Mouse (Mus musculus) ES-E14 (cell line): ENCODE results near the gene Dctn3. TPM values are rescaled to one million over a fixed set of nuclear protein-coding genes. Genes with fewer than 3 reads are reported as not detected.

Experiments used
- DNase-seq: peaks from one replicate; pipeline ENCODE4 v3.0.0-alpha.2; 2013; ENCODE audit warnings: low read depth, low spot score
- H3K27ac ChIP-seq: 2 replicates; pipeline ENCODE4 v1.5.1; 2012; ENCODE audit warnings: low read depth, mild to moderate bottlenecking, low read length, moderate library complexity, mixed read lengths; ENCODE audit not compliant: poor library complexity, insufficient read depth, severe bottlenecking
- H3K36me3 ChIP-seq: 2 replicates; pipeline ENCODE4 v1.6.1; 2012; ENCODE audit warnings: mild to moderate bottlenecking, low read length, moderate library complexity, mixed read lengths; ENCODE audit not compliant: control insufficient read depth, poor library complexity, insufficient read depth, severe bottlenecking
- H3K4me1 ChIP-seq, 2 experiments: fragments of 150-350 bp in 1 of 2; sonication (generic) in 1 of 2; 2 replicates each; pipeline ENCODE4 v1.6.1; 2012; ENCODE audit warnings: low read length in 2 of 2, mild to moderate bottlenecking in 1 of 2, mixed read lengths in 1 of 2; ENCODE audit not compliant: control insufficient read depth in 2 of 2, insufficient read depth in 2 of 2, poor library complexity in 1 of 2
- H3K4me3 ChIP-seq, 2 experiments: fragments of 150-350 bp in 1 of 2; sonication (generic) in 1 of 2; 2 replicates each; pipeline ENCODE4 v1.5.1; 2012; ENCODE audit warnings: low read length in 2 of 2, low read depth in 1 of 2, mild to moderate bottlenecking in 1 of 2, mixed read lengths in 1 of 2; ENCODE audit not compliant: insufficient read depth in 1 of 2, poor library complexity in 1 of 2, severe bottlenecking in 1 of 2
- H3K9ac ChIP-seq: 2 replicates; pipeline ENCODE4 v1.6.1; 2012; ENCODE audit warnings: low read depth, mild to moderate bottlenecking, low read length, mixed read lengths; ENCODE audit not compliant: poor library complexity, insufficient read depth, severe bottlenecking
- H3K9me3 ChIP-seq: fragments of 150-350 bp; sonication (generic); 2 replicates; pipeline ENCODE4 v1.6.1; 2012; ENCODE audit warnings: low read depth, mild to moderate bottlenecking, low read length; ENCODE audit not compliant: control insufficient read depth, insufficient read depth
- CHD2 ChIP-seq: IDR thresholded peaks from 2 replicates; pipeline ENCODE4 v1.6.1; 2014; ENCODE audit warnings: mild to moderate bottlenecking, low read depth, low read length, inconsistent platforms
- HCFC1 ChIP-seq: IDR thresholded peaks from 2 replicates; pipeline ENCODE4 v1.6.1; 2012; ENCODE audit warnings: low read length, inconsistent platforms, borderline replicate concordance; ENCODE audit not compliant: insufficient read depth
- MAFK ChIP-seq: IDR thresholded peaks from 2 replicates; pipeline ENCODE4 v1.6.1; 2014; ENCODE audit warnings: mild to moderate bottlenecking, low read depth, low read length, inconsistent platforms; ENCODE audit not compliant: insufficient read depth
- ZC3H11A ChIP-seq: IDR thresholded peaks from 2 replicates; pipeline ENCODE4 v1.6.1; 2012; ENCODE audit warnings: low read depth, mild to moderate bottlenecking, inconsistent platforms, low read length, borderline replicate concordance
- ZNF384 ChIP-seq: IDR thresholded peaks from 2 replicates; pipeline ENCODE4 v1.6.1; 2012; ENCODE audit warnings: low read depth, low read length, inconsistent platforms
- in situ Hi-C, 2 experiments: fragments of 600-800 bp; cut with MboI; formaldehyde crosslinking; loops; one replicate each; pipeline ENCODE4 v1.15.1; 2025; ENCODE audit warnings: low sequenced_read_pairs in 2 of 2, inconsistent platforms in 1 of 2; ENCODE audit not compliant: unreplicated experiment in 2 of 2
- total RNA-seq: library from RNA; depleted of rRNA; stranded (reverse); fragments of 300-350 nt; gene quantifications from 2 replicates; pipeline ENCODE4 v1.2.3, GENCODE M21; 2012

Dctn3 gene
- total RNA-seq, 1 experiment, result 90.9 TPM

DNA sequence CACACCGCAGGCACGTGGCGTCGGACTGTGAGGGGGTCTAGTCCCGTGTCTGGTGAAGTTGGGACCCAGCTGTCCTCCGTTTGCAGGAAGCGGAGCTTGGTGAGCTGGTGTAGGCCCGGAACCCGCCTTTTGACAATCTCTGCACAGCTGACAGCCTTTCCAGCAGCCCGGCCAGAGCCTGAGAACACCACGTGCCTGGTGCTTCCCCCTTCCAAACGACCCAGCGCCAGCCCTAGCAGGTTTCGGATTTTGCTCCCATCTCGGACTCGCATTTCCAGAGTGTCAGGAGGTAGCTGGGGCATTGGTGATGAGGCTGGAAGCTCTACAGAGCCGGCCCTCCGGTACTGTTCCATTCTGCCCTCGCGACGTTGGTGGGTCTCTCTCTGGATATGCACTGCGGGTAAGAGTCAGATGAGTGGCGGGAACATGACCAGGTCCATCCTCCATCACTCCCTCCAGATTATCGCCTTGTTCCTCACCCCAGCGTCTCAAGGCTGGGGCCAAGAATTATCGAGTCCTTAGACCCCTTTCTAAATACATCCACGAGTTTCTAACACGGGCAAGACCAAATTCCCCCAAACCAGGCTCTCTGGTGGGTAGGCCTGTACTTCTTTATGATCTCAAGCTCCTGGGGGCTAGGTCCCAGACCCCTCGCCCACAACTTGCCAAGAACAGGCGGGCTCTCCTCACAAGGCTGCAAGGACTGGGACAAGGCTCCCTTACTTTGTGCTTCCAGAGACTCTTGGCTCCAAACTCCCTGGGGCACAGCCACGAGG lies 10.4 kb downstream of the Dctn3 start:
- H3K27ac ChIP-seq, result 0 out of 2 replicates have a peak overlapping the region, but pooled peaks have one; percentile 1
- in situ Hi-C loops, result loop anchor here in 1 of 2 experiments (25.0 kb wide), 1 partner anchor 150 kb away; the partner anchor contains the start of genes Dnaic1 and Fam219a

GRCm38 (mm10) chr4:41711705-41712375 lies 11.1 kb downstream of the Dctn3 start:
- H3K27ac ChIP-seq, result no peak overlapping the region
- DNase-seq, result no peak
- H3K9ac ChIP-seq, result peak overlapping the region; percentile 82
- H3K4me3 ChIP-seq, result peak overlapping the region; percentile 68 to 100
- H3K9me3 ChIP-seq, result no peaks in the 10 kb centered on the region
- peaks cover 16% of the 10 kb centered on the region; the same call in 1 of the 2 replicates for H3K36me3 ChIP-seq
- in situ Hi-C loops, result loop anchor here in 1 of 2 experiments (25.0 kb wide), 1 partner anchor 150 kb away; the partner anchor contains the start of genes Dnaic1 and Fam219a
- no peak for TF ChIP-seq HCFC1
- TF ChIP-seq MAFK, result no peak
- no peak for TF ChIP-seq ZNF384
- no peak for TF ChIP-seq CHD2
- no peak for TF ChIP-seq ZC3H11A
- H3K4me1 ChIP-seq, result peaks cover 2 to 5% of the 10 kb centered on the region in 2 experiments; a peak in 1 of 4 replicates

More for the DNA sequence above, 10.4 kb downstream of the Dctn3 start:
- Histone ChIP-seq H3K9me3 (no peaks in the 10 kb centered on the region), H3K4me3 (peak overlapping the region; percentile 68 to 100), H3K9ac (peak overlapping the region; percentile 82), H3K4me1 (peaks cover 2 to 5% of the 10 kb centered on the region in 2 experiments; a peak in 1 of 4 replicates), H3K36me3 (peaks cover 17% of the 10 kb centered on the region; the same call in 1 of the 2 replicates)
- TF ChIP-seq ZNF384 (no peak), HCFC1 (no peak), MAFK (no peak), CHD2 (no peak), ZC3H11A (no peak)
- DNase-seq, result no peak

- Histone ChIP-seq H3K4me1 (peaks cover 2 to 12% of the 10 kb centered on the region in 2 experiments; a peak in 1 of 4 replicates), H3K9ac (no peak overlapping the region), H3K27ac (no peak overlapping the region), H3K9me3 (no peaks in the 10 kb centered on the region), H3K4me3 (no peak overlapping the region), H3K36me3 (peaks cover 14% of the 10 kb centered on the region; the same call in 1 of the 2 replicates)
- no peak for DNase-seq
- TF ChIP-seq MAFK (no peak), ZNF384 (no peak), CHD2 (no peak), ZC3H11A (no peak), HCFC1 (no peak)
- in situ Hi-C loops, result loop anchor here in 1 of 2 experiments (25.0 kb wide), 1 partner anchor 148 kb away; the partner anchor contains the start of genes Dnaic1 and Fam219a
Measured at GRCm38 (mm10) chr4:41710229-41710628, 12.7 kb downstream of the Dctn3 start.

DNA sequence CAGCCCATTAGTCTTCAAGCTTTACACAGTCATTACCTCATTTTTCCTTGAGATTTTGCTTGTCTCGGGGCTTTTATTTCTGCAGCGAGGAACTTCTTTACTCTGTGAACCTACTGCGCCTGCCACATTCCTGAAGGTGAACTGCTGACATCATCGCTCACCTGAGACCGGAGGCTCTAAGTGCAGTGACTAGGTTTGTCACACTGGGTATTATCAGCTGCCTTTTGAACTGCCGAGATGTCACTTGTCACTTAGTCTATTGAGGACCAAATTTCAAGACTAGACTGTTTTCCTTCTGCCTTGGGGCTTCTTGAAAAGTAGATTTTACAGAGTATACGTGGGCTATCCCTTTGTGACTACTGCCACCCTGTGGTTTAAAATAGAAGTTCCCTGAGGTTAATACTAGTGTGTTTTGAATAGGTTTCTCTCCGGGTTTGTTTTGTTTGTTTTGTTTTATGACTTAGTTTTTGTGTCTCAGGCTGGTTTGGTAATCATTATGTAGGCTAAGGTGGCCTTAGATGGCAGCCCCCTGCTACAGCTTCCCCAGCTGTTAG lies 14.7 kb downstream of the Dctn3 start:
- DNase-seq, result peak; percentile 54
- in situ Hi-C loops, result loop anchor here (10.0 to 25.0 kb wide), 2 partner anchors 146 to 153 kb away; partner anchors contain the start of genes Dnaic1 (in 1 of the 2) and Fam219a (in 1 of the 2)
- Histone ChIP-seq H3K36me3 (peaks cover 10% of the 10 kb centered on the region; the same call in 1 of the 2 replicates), H3K4me1 (peaks cover 0 to 23% of the 10 kb centered on the region in 2 experiments; a peak in 2 of 4 replicates), H3K9ac (no peak overlapping the region), H3K27ac (no peak overlapping the region), H3K4me3 (no peak overlapping the region), H3K9me3 (no peaks in the 10 kb centered on the region)
- TF ChIP-seq HCFC1 (no peak), ZC3H11A (peak; percentile 46; the same call in 1 of the 2 replicates)
